Mouse (Mus musculus): ENCODE measurements around the gene Polr3h. TPM values are rescaled to one million over a fixed set of nuclear protein-coding genes. Genes with fewer than 3 reads are reported as not detected.

Polr3h gene
- 11.5 TPM for total RNA-seq (2023)

DNA sequence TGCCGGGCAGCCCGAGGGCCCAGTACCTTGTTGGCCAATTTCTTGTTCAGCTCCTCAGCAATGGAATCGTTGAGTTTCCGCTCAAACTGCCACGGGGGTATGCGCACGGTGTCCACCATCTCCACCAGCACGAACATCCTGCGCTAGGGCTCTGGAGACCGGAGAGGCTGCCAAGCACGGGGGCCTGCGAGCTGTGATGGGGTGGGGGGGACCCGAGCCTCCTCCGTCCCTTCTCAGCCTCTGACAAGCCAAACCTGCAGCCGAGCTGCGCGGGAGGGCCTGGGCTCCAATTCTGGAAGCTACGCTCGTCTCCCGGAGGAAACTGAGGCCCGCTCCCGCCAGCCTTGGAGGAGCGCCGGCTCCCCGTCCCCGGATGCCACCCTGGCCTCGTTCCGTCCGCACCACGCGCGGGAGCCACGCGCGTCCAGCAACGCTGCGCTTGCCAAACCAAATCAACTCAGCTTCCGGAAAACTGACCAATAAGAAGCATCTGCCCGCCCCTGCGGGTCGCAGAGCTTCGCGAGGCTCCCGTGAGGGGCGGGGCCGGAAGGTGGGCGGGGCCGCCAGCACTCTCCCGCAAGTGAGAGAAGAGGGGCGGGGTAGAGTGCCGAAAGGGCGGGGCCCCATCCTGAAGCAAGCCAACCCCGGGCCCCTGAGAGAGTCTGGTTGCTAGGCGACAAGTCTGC is at the start of gene Polr3h:
TSS of gene Polr3h (minus strand) at position 481 of the 686 bp plus-strand sequence.

GRCm38 (mm10) chr15:81960171-81961077 is 34.4 kb upstream of the Polr3h start, which contains the start of gene Pmm1:
Pmm1 (minus strand) TSS chr15:81960930.

GRCm38 (mm10) chr15:81936679-81937078 is 10.6 kb upstream of the Polr3h start, which contains the start of gene Csdc2:
Csdc2 (plus strand) TSS chr15:81936759.

GRCm38 (mm10) chr15:81872262-81873136 is 53.5 kb downstream of the Polr3h start, which contains the start of gene Aco2:
Aco2 (plus strand) TSS chr15:81872309.

GRCm38 (mm10) chr15:81871604-81872261 is 54.3 kb downstream of the Polr3h start, which contains the start of gene Phf5a:
Phf5a (minus strand) TSS chr15:81871911.

DNA sequence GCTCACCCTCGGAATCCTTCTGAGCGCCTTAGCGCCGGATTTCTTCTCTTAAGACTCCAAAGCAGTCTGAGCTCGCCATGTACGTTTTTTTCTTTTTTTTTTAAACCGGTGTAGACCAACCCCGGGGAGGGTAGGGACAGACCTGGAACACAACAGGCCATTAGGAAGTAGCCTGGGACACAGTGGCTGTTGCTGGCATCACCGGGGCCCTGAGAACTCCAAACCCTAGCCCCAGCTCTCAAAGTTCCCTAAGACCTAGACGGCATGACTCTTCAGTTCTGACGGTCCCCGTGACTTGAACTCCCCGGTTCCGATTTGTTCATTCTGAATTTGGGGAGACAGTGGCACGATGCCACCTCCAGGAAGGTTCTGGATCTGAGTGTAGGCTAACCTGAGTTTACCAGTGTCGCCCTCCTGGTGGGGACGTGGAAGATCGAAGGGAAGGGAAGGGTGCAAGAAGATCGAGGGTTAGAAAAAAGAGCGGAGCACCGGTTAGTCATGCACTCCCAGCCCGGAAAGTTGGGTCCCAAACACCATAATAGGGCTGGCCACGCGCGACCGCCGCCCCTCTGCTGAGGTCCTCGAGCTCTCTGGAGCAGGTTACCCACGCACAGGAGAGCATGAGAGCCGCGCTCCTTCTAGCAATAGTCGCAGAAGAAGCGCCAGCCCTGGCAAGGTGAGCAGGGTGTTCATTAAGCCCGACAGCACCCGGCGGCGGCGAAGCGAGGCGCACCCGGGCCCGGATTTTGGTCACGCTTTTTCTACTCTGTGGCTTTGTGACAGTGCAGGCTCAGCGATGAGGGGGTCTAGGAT is 67.3 kb downstream of the Polr3h start, which contains the start of gene Tob2:
TSS of gene Tob2 (minus strand) at position 280 of the 813 bp plus-strand sequence.

Other genes with a start within 250 kb of the Polr3h start
- gene Chadl, start 229.0 kb downstream of the Polr3h start, total RNA-seq (2023) = not detected
- 19.0 TPM for gene Zc3h7b, start 181.2 kb downstream of the Polr3h start, total RNA-seq (2023)
- gene Rangap1, start 180.7 kb downstream of the Polr3h start, total RNA-seq (2023) = 71.0 TPM
- 25.6 TPM for gene Tef, start 123.8 kb downstream of the Polr3h start, total RNA-seq (2023)
- 108 TPM for gene Tob2, start 67.4 kb downstream of the Polr3h start, total RNA-seq (2023)
- gene Phf5a, start 54.3 kb downstream of the Polr3h start, total RNA-seq (2023) = 51.6 TPM
- 156 TPM for gene Aco2, start 53.9 kb downstream of the Polr3h start, total RNA-seq (2023)
- gene Csdc2, start 10.5 kb upstream of the Polr3h start, total RNA-seq (2023) = not detected
- gene Pmm1, start 34.7 kb upstream of the Polr3h start, total RNA-seq (2023) = 13.0 TPM
- not detected for gene 1700029P11Rik, start 54.3 kb upstream of the Polr3h start, total RNA-seq (2023)
- 21.7 TPM for gene Xrcc6, start 61.6 kb upstream of the Polr3h start, total RNA-seq (2023)
- 18.6 TPM for gene Desi1, start 107.6 kb upstream of the Polr3h start, total RNA-seq (2023)
- gene Snu13, start 121.4 kb upstream of the Polr3h start, total RNA-seq (2023) = 79.1 TPM
- not detected for gene 4930407I10Rik, start 132.9 kb upstream of the Polr3h start, total RNA-seq (2023)
- gene Mei1, start 143.8 kb upstream of the Polr3h start, total RNA-seq (2023) = not detected
- gene Ccdc134, start 201.7 kb upstream of the Polr3h start, total RNA-seq (2023) = 33.6 TPM
- gene Srebf2, start 220.9 kb upstream of the Polr3h start, total RNA-seq (2023) = 239 TPM

All from CD4-positive naive resting alpha-beta T cell, adult 76 days (primary cell).